Mouse (Mus musculus): ENCODE data around the gene Fam168b.

Fam168b gene

DNA sequence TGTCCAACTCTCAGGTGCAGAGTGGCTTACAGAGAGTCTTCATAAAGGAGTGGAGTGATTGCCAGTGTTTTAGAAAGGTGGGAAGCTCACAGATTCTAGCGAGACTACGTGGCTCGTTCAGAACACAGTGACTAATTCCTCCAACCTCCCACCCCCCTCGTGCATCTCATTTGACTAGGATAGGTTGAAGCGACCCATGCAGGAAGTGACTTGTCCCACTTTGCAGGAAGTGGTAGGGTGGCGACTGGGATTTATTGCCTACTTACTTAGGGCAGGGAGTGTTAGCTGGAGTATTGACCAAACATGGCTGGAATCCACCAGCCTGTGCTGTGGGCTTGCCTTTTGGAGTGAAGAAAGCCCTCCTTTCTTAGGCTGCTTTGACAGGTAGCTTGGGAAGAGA lies 8.7 kb upstream of the Fam168b start:
- DNase-seq (ENCODE audit: low read depth, low spot score) = no peak

DNA sequence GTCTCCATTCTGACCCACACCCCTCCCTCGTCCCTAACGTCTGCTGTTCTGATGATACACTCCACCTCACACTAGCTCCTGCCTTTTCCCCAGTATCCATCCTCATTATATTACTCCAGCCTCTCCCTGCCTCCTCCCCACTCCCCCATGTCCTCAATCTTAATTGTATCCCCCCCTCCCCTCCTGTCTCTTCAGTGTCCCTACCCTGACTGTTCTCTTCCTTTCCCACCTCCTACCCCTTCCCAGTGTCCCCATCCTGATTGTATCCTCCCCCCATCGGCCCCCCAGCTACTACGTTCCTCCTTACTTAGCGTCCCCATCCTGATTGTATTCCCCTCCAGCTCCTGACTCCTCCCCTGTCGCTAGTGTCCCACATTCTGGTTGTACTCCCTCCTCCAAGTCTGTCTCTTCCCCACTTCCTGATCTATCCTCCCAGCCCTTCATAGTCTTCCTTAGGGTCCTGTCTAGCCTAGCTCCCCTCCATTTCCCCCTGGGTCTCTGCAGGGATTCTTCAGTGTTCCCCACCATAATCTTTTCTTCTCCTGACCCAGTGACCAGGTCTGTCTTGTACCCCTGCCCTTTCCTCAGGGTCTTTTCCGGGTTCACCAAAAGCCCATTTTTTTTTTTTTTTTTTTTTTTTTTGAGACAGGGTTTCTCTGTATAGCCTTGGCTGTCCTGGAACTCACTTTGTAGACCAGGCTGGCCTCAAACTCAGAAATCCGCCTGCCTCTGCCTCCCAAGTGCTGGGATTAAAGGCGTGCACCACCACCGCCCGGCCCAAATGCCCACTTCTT lies 7.7 kb upstream of the Fam168b start:
- no peak for DNase-seq (ENCODE audit: low read depth, low spot score)

DNA sequence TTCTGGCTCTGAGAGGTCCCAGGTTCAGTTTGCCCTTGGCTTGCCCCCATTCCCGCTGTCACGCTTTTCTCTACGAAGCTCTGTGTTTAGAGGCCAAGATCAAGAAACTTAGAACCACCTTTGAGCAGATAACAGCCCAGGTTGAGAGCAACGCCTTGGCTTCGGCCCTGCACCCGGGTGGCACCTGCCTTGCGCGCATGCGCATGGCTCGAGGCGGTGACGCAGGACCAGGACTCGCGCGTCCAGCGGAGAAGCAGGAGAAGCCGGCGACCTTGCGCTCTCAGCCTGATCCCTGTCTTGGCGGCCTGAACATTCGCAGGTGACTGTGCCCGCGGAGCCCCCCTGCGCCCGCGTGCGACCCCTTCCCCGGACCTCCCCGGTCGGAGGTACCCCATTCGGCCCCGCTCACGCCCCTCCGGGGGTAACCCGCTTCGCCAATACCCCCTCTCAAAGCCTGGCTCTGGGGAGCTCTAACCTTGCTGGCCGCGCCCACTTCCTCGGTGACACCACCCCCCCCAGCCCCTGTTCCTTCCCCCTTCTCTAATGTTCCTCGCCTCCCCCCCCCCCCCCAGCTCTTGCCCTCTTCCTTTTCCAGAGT lies 7.0 kb upstream of the Fam168b start, which contains the start of gene Plekhb2:
Plekhb2 (plus strand) TSS at position 232 of the 598 bp plus-strand sequence.
- peak; percentile 79 for DNase-seq (ENCODE audit: low read depth, low spot score)

DNA sequence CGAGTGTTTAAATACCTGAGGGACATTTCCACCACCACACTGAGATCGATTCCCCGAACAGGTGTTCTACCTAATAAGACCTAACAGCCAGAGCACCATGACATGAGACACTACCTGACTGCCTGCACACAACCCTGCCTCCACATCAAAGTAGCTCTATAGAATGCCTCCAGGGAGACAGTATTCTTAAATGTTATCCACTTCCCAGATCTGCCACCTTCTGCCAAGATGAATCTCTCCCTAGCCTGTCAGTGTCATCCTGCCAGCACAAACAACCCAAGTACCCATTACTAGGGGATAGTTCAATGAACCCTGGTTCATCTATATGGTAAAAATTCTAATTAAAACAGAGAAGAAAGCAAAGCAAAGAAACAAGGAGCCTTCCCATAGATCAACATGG lies 4.2 kb upstream of the Fam168b start:
- no peak for DNase-seq (ENCODE audit: low read depth, low spot score)

GRCm38 (mm10) chr1:34842389-34842861 lies 440 bp downstream of the Fam168b start:
- no peak for DNase-seq (ENCODE audit: low read depth, low spot score)

- DNase-seq (ENCODE audit: low read depth, low spot score) = no peak
Observed at GRCm38 (mm10) chr1:34841709-34842388, 1.0 kb downstream of the Fam168b start.

DNA sequence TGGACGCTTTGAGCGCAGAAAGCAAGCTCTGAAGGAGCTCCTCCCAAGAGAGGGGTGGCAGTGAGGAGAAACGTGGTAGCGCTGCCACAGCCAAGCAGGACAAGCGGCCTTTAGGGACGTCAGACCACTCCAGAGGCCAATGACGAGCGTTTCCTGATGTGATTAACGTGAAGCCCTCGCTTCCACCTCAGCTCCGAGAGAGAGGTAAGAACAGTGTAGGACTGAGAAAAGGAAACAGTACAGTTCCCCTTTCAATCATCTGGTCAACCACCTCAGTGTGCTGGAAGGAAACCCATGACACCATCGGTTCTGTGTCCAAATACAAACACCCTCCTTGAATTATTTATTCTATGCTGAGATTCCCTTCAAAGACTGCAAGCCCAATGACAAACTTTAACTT lies 3.6 kb downstream of the Fam168b start:
- DNase-seq (ENCODE audit: low read depth, low spot score) = no peak

GRCm38 (mm10) chr1:34837951-34838689 lies 4.7 kb downstream of the Fam168b start:
- no peak for DNase-seq (ENCODE audit: low read depth, low spot score)

DNA sequence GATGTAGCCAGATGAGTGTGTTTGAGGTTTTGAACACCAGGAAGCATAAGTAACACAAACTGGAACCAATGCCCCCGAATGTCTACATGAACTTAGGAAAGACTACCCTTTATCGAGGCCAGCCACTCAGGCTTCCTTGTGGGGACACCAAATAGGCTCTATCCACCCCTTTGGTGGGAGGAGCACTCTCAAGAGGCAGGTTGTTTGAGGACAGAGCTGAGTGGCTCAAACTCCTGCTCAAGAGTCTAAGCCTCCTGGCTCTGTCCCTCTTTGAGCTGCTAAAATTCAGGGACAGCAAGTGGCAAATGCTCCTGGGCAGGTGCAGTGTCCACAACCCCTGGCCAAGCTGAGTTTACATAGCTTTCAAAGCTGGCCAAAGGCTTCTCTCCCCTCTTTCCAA lies 8.0 kb downstream of the Fam168b start:
- DNase-seq (ENCODE audit: low read depth, low spot score) = no peak

DNA sequence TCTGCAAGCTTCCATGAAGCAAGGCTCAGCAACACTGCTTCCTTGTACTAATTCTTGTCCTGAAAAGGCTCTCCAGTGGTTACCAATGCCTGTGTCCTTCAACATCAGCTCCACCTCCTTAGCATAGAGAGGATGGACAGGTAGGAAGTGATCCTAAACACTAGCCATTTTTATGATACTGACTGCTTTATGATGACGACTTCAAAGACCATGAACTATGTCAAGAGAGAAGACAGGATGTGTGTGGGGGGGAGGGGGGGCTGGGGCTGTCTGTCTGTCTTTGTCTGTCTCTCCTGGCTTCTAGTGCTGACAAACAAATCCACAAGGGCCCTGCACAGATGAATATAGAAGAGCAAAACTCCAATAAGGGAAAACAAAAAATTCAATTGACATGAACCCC lies 11.5 kb downstream of the Fam168b start:
- DNase-seq (ENCODE audit: low read depth, low spot score) = no peak

GRCm38 (mm10) chr1:34830934-34831333 lies 11.9 kb downstream of the Fam168b start:
- DNase-seq (ENCODE audit: low read depth, low spot score) = no peak

DNA sequence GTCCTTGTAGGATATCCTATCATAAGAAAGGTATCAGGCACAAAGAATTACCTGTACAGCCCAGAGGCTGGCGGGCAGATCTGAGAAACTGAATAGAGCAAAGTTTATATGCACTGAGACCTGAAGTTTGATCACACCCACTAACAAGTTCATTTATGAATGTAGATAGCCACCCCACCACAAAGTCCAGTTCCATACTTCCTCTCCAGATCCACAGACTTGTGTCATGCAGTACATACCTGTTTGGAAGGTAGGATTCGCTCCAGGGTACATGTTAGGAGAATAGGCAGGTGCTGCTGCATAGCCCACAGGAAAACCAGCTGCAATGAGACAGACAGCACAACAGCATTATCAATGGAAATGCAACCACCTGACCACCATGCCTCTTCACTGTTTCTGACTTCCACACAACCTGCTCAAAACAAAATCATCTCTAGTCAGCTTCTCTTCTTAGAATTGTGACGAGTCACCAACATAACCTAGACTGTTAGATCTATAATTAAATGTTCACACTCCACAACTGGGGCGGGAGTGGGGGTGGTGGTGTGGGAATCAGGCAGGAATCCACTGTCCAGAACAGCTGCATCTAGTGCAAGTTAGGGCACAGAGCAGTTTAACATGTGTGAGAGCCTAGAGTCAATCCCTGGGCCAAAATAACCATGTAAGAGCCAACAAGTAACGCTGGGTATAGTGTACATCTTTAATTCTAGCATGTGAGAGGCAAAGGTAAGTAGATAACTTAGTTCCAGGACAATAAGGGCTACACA lies 14.2 kb downstream of the Fam168b start:
- DNase-seq (ENCODE audit: low read depth, low spot score) = no peak

DNA sequence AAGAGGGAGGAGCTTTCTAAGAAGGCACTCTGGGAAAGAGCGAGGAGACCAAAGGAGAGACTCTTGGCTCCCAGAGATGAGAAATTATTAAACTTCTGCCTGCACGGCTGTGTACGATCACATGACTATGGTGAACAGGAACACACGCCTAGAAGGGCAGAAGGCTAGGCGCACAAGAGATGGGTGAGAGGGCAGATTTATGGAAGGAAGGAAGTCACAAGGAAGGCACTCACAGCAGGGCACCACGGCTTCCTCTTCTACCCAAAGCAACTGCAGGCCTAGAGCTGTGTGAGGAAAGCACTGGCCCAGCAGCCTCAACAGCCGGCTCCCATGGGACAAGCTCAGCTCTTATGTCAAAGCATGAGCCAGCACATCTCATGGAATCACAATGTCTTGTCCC lies 15.0 kb downstream of the Fam168b start:
- no peak for DNase-seq (ENCODE audit: low read depth, low spot score)

DNA sequence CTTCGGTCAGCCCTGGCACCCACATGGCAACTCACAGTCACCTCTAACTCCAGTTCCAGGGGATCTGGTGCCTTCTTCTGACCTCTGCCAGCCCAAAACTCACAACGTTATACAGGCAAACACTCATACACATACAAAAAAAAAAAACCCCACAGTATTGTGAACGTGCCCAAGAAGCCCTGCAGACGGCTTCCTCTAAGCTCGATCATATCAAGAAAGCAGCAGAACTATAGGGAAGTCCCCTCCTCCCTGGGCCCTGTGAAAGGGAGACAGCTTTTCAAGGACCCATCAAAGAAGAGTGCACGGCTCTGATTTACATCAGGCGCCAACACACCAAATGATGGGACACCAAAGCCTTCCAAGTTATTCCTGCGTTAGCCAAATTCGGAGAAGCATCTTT lies 17.0 kb downstream of the Fam168b start:
- DNase-seq (ENCODE audit: low read depth, low spot score) = no peak

DNA sequence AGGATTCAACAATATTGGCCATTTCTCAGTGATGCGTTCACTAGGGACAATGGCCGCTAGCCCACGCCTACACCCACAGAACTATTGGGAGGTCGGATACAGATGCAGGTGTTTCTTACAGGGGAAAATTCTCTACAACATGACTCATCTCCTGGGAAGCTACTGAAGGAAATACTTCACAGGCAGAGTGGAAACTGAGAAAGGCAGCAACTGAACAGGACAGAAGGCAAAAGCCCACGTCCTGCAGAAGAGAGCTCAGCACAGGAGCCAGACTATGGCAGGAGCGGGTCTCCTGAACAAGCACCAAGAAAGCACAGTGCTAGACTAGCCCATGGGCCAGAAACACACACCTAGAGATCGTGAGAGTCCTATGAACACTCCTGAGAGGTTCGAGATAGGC lies 18.7 kb downstream of the Fam168b start:
- DNase-seq (ENCODE audit: low read depth, low spot score) = no peak

- no peak for DNase-seq (ENCODE audit: low read depth, low spot score)
Observed at GRCm38 (mm10) chr1:34823353-34823752, 19.5 kb downstream of the Fam168b start.

- no peak for DNase-seq (ENCODE audit: low read depth, low spot score)
Observed at GRCm38 (mm10) chr1:34822746-34823145, 20.1 kb downstream of the Fam168b start.

- no peak for DNase-seq (ENCODE audit: low read depth, low spot score)
Observed at GRCm38 (mm10) chr1:34822003-34822402, 20.9 kb downstream of the Fam168b start.

- no peak for DNase-seq (ENCODE audit: low read depth, low spot score)
Observed at GRCm38 (mm10) chr1:34821411-34821810, 21.5 kb downstream of the Fam168b start.

- no peak for DNase-seq (ENCODE audit: low read depth, low spot score)
Observed at GRCm38 (mm10) chr1:34819225-34819910, 23.5 kb downstream of the Fam168b start.

GRCm38 (mm10) chr1:34815843-34816242 lies 27.0 kb downstream of the Fam168b start:
- no peak for DNase-seq (ENCODE audit: low read depth, low spot score)

Data from retina, adult 2 months (tissue).